Mouse (Mus musculus) ZHBTc4 (cell line): Measurements from ENCODE around the gene Itgae.

ENCODE experiments used
- DNase-seq: peaks from one replicate; pipeline ENCODE4 v3.0.0-alpha.2; 2011; ENCODE audit warnings: low read depth, low spot score

Itgae gene

GRCm38 (mm10) chr11:73090283-73090682 is at the start of gene Itgae:
Itgae (plus strand) TSS chr11:73090583.
- DNase-seq = no peak

DNA sequence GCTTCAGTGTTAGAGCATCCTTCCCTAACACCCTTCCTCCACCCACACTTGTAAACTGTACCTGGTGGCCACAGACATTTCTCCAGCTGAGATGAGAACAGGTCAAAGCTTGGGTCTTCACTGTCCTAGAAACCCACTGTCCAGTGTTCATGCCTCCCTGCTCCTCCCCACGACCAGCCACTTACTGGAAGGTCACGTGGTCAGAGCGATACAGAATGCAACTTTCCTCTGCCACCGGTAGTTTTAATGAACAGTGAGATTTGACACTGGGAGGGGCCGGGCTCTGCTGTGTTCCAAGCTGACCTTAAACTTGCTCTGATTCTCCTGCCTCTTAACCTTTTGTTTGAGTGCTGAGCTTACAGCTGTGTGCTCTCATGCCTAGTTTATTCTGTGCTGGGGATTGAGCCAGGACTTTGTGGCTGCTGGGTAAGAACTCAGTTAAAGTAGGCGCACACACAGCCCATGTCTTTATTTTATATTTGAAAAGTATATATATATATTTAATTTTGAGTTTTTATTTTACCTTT is 46.1 kb upstream of the Itgae start:
- DNase-seq = peak; percentile 39

- peak; percentile 73 for DNase-seq
These were observed 45.6 kb upstream of the Itgae start for GRCm38 (mm10) chr11:73044789-73045188.

DNA sequence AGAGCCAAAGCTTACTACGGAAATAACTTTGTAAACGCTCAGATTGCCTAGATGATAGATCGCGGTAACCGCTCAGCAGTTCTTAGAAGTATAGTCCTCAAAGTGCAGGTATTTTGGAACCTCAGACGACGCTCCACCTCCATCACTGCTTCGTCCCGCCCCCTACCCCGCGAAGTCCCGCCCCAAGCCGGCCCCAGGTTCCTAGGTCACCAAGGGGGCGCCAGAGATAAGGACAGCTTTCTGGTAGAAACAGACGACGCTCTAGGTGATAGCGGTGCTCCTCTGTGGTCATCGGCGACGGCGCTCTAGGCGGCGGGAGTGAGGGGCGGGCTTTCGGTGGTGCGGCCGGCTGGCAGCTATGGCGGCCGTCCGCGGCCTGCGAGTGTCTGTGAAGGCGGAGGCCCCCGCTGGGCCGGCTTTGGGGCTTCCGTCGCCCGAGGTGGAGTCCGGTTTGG is 42.8 kb upstream of the Itgae start, which contains the start of gene Ncbp3:
Gene Ncbp3 (plus strand): TSS at position 242 of the 455 bp plus-strand sequence.
- DNase-seq = peak; percentile 98

- DNase-seq = peak; percentile 41
These were observed 42.1 kb upstream of the Itgae start for GRCm38 (mm10) chr11:73048030-73048876.

DNA sequence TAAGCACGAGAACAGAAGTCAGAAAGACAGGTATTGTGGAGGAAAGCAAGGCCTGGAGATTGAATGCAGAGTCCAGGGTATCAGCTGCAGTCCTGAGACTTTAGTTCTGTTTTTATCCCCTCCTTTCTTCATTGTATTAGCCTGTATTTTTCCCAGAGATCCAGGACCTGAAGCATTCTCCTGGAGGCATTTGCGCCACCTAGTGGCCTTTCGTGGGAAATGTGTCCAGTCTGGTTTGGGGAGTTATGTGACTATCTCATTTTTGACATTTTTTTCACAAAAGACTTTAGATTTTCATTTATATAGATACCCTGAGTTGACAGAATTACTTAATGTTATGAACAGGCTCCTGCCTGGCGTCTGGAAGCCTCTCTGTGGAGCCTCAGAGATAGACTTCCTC is 41.0 kb upstream of the Itgae start:
- DNase-seq = peak; percentile 85

GRCm38 (mm10) chr11:73052795-73053194 is 37.6 kb upstream of the Itgae start:
- DNase-seq = no peak

- no peak for DNase-seq
These were observed 32.7 kb upstream of the Itgae start for GRCm38 (mm10) chr11:73057701-73058100.

DNA sequence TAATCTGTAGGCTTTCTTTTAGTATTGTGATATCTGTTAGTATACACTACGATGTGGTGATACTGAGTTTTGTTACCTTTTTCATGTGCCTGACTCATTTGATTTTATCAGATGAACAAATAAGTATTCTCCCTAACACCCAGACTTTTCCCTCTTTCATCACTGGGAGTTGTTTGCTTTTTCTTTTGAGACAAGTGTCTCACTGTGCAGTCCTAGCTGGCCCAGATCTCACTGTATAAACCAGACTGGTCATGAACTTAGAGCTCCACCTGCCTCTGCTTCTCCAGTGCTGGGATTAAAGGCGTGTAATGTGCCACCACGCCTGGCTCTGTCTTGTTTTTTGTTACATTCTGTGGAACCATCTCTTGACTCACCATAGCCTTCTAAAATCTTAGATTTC is 30.8 kb upstream of the Itgae start:
- DNase-seq = no peak

DNA sequence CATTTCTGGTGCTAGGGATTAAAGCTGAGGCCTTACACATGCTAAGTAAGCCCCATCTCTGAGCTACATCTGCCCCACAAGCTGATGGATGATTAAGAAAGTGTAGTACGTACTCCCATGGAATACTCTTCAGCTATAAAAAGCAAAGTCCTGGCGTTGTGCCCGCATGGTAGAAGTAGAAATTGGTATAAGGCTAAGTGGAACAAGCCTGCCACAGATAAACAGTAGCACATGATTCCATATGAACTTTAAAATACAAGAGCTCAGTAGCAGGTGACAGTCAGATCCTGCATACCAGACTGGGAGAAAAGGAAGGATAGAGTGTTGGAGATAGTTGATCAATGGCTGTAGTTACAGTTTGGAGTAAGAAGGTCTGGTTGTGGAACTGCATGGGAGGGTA is 29.0 kb upstream of the Itgae start:
- DNase-seq = no peak

DNA sequence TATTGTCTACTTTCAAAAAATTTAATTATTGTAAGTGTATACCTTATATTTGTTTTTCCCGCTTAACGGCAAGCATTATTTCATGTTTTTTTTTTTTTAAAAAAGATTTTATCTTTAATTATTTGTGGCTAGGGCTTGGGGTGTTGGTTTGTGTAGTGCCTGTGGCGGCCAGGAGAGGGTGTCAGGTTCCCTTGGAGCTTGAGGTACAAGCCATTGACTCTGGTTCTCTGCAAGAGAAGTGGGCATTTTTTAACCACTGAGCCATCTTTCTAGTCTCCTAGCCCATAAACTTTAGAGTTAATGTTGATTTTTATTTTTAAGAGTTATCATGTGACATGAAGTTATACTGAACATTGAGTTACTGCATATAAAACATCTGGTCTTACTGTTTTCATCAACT is 18.5 kb upstream of the Itgae start:
- peak; percentile 50 for DNase-seq

DNA sequence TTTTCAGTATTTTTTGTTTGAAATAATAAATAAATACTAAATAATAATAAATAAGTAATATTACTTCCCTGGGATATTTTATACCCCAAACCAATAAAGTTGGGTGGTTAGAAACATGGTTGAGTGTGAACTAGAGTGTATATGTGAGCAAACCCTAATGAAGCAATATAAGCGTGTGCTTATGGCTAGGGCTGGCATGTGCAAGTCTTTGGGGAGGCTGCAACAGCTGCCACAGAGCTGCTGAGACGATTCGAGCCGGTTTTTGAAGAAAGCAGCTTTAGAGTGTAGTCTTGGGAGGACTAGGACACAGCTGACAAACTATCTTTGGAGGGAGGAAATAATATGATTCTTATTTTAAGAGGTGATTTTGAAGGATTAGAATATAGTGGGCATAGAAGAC is 14.1 kb upstream of the Itgae start:
- DNase-seq = no peak

DNA sequence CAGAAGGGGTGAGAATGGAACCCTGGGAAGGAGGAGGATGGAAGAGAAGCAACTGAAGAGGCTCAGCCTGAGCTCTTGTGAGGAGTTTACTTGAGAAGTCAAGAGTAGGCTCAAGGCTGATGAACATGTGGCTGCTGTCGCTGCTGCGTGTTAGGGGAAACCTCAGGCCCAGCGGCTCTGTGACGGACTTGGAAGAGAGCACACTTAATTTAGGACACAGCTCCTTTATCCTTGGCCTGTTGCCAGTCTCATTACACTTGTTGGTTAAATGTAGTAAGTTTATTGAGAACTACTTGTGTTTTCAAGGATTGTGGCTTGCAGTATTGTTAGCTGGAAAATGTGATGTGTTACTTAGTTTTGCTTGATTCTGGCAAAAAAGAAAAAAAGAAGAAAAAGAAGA is 13.7 kb upstream of the Itgae start:
- DNase-seq = no peak

- DNase-seq = no peak
These were observed 13.1 kb upstream of the Itgae start for GRCm38 (mm10) chr11:73077211-73077720.

GRCm38 (mm10) chr11:73078615-73079014 is 11.8 kb upstream of the Itgae start:
- DNase-seq = no peak

- no peak for DNase-seq
These were observed 10.1 kb upstream of the Itgae start for GRCm38 (mm10) chr11:73080306-73080705.

DNA sequence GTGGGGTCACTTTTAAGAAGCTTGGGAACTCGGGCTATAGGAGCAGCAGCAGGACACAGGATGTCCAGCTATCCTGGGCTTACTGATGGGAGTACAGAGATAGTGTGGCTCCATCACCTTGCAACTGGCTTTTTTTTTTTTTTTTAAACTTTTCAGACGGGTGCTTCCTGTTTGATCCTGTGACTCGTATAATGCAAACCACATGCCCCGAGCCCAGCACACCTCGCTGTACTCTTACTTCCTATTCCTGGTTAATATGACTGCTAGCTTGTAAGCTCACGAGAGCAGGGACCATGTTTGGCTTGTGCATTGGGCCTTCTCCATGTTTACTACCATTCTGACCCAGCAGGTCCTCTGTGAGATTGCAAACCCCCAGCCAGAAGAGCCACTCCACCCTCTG is 6.1 kb upstream of the Itgae start:
- DNase-seq = no peak

DNA sequence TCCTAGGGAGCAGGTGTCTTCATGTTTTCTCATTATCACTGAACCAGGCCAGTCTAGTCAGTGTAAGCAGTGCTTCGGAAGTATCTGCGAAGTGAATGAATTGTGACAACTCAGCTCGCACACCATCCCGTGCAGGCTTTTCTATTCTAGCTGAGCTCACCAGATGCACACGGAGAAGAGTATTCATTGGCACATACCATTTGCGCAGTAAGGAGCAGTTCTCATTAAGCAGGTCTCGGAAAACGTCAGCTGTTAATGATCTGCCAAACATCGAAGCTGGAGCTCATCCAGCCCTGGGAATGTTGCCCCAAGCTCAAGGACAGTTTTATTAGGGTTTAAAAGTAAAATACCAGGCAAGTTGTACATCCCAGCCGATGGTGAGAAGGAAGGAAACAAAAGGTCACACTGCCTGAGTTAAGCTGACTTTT is 5.6 kb upstream of the Itgae start:
- no peak for DNase-seq

- no peak for DNase-seq
These were observed 5.0 kb upstream of the Itgae start for GRCm38 (mm10) chr11:73085391-73085790.

- no peak for DNase-seq
These were observed 2.5 kb upstream of the Itgae start for GRCm38 (mm10) chr11:73087700-73088480.

DNA sequence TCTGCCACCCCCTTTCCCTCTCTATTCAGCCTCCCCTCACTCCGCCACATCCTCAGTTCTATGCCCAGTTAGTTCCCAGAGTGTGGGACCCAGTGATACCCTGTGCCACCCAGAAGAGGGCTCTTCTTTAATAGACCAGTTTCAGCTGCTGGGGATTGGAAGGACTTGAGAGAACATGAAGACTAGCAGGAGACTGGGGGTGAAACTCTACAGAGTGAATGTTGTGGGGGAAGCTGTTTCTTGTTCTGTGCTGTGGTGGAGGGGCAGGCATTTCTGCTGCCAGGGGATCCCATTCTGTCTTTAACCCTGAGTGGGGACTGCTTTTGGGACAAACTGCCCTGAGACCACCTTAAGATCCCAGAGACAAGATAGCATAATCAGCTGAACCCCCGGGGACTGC is 443 bp downstream of the Itgae start:
- DNase-seq = no peak

DNA sequence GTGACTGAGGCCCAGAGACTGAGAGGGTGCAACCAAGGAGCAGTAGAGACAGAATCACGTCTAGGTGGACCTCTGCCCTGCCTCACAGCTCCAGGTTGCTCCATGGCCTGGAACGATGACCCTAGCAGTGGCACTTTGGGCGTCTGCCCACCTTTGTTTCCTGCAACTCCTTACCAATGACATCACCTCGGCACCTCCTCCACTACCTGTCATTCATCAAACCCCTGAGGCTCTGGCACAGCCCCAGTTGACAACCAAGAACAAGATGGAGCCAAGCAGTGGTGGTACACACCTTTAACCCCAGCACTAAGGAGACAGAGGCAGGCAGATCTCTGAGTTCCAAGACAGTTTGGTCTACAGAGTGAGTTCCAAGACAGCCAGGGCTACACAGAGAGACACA is 1.7 kb downstream of the Itgae start:
- no peak for DNase-seq
